Mouse (Mus musculus) lung, adult 2 months (tissue): ENCODE measurements around the gene Ppm1l. TPM values are rescaled to one million over a fixed set of nuclear protein-coding genes. Genes with fewer than 3 reads are reported as not detected.

Source experiments
- DNase-seq: peaks from one replicate; pipeline ENCODE4 v3.0.0; 2022
- H3K4me1 ChIP-seq: fragments of 200-500 bp; 2 replicates; pipeline ENCODE4 v1.6.1; 2011; ENCODE audit warnings: low read length; ENCODE audit not compliant: control insufficient read depth, insufficient read depth
- H3K4me3 ChIP-seq: fragments of 200-500 bp; replicated peaks from 2 replicates; pipeline ENCODE3; 2011; ENCODE audit warnings: low read depth, mild to moderate bottlenecking, control low read depth, low read length; ENCODE audit errors: extremely low read depth
- CTCF ChIP-seq: fragments of 200-500 bp; IDR thresholded peaks from 2 replicates; pipeline ENCODE4 v1.5.1; 2011; ENCODE audit warnings: mild to moderate bottlenecking, low read length, control low read depth; ENCODE audit not compliant: insufficient read depth
- POLR2A ChIP-seq: fragments of 200-500 bp; IDR thresholded peaks from 2 replicates; pipeline ENCODE4 v1.6.1; 2011; ENCODE audit warnings: low read depth, mild to moderate bottlenecking, control low read depth, low read length, borderline replicate concordance; ENCODE audit errors: extremely low read depth
- WGBS: fragments of 180-500 bp; shearing (Covaris S2); methylation state at CpG from one replicate; pipeline ENCODE4 v1.1.7; 2018; 5-methylcytosine and 5-hydroxymethylcytosine counted together
- polyA plus RNA-seq: library from polyadenylated mRNA; depleted of rRNA; stranded (reverse); fragments of >200 nt; gene quantifications from 2 replicates; pipeline ENCODE4 v1.2.3, GENCODE M21; 2012

Ppm1l gene
- polyA plus RNA-seq, 1 experiment = 5.2 TPM

DNA sequence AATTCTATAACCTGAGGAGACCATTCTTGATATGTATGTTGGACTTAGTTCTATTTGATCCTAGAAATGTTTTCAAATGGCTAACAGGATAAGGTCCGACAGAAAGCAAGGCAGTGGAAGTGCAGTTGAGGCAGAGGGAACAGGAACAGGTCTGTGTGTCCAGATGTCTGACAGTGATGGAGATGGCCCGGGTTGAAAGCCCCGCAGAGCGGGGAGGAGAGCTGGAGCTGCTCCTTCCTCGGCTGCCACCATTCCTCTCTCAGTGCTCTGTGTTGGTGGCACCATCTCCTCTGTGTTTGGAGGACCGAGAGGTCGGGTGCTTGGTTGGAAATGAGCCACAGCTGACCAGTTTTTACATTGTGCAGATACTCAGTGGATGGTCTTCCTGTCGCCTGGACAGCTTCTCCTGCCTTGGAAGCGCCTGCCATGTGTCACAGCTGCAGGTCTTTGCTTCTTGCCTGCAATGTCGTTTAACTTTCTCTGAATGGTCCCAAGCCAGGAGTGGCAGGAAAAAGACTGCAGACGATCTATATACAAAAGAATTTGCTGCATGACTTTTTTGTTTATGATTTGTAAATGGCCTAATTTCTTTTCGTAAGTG, 159.3 kb downstream of the Ppm1l start:
- DNase-seq = no peak
- TF ChIP-seq POLR2A = no peak
- no peak for TF ChIP-seq CTCF
- H3K4me1 ChIP-seq = no peaks in the 10 kb centered on the region
- H3K4me3 ChIP-seq = no peak overlapping the region
- WGBS = 37% methylated on average over 12 of the region's 12 CpGs

- no peaks in the 10 kb centered on the region for H3K4me1 ChIP-seq
- TF ChIP-seq POLR2A (no peak), CTCF (no peak)
- no peak for DNase-seq
- WGBS = 65% methylated on average over 3 of the region's 3 CpGs
- H3K4me3 ChIP-seq = no peak overlapping the region
Observed at GRCm38 (mm10) chr3:69479937-69480336, 163.3 kb downstream of the Ppm1l start.

GRCm38 (mm10) chr3:69481835-69482234, 165.2 kb downstream of the Ppm1l start:
- Histone ChIP-seq H3K4me3 (no peak overlapping the region), H3K4me1 (no peaks in the 10 kb centered on the region)
- WGBS = 31% methylated on average over 4 of the region's 4 CpGs
- TF ChIP-seq POLR2A (no peak), CTCF (peak; percentile 34)
- DNase-seq = peak; percentile 48

- WGBS = 87% methylated on average over 13 of the region's 13 CpGs
- TF ChIP-seq POLR2A = no peak
- TF ChIP-seq CTCF = no peak
- DNase-seq = no peak
- H3K4me1 ChIP-seq = no peaks in the 10 kb centered on the region
- no peak overlapping the region for H3K4me3 ChIP-seq
Observed at GRCm38 (mm10) chr3:69484006-69484574, 167.4 kb downstream of the Ppm1l start.

DNA sequence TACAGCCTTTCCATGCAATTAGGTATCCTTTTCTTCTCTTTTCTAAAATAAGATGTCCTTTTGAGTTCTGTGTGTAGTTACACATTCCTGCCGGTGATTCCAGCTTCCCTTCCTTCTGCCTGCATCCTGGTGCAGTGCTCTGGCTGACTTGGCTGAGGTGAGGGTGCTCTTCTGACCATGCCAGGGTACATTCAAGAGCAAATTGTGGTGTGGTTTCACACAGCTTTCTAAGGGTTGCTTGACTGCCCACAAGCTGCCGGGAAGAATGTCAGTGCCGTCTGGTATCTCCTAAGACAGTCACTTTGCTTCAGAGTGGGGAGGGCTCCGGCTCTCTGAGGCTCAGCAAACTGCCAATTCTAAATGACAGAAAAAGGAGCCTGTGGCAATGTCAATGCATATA, 167.9 kb downstream of the Ppm1l start:
- WGBS = 75% methylated on average over 4 of the region's 4 CpGs
- Histone ChIP-seq H3K4me1 (no peaks in the 10 kb centered on the region), H3K4me3 (no peak overlapping the region)
- no peak for DNase-seq
- TF ChIP-seq CTCF = no peak
- no peak for TF ChIP-seq POLR2A

GRCm38 (mm10) chr3:69485347-69485746, 168.7 kb downstream of the Ppm1l start:
- WGBS = 83% methylated on average over 3 of the region's 3 CpGs
- TF ChIP-seq POLR2A (no peak), CTCF (no peak)

GRCm38 (mm10) chr3:69485756-69486155, 169.1 kb downstream of the Ppm1l start:
- Histone ChIP-seq H3K4me1 (no peaks in the 10 kb centered on the region; the same call in 1 of the 2 replicates), H3K4me3 (no peak overlapping the region)
- DNase-seq = no peak
- 28% methylated on average over 2 of the region's 2 CpGs for WGBS
- TF ChIP-seq POLR2A (no peak), CTCF (no peak)

More at GRCm38 (mm10) chr3:69485347-69485746, 168.7 kb downstream of the Ppm1l start:
- DNase-seq = no peak
- H3K4me1 ChIP-seq = no peaks in the 10 kb centered on the region; the same call in 1 of the 2 replicates
- H3K4me3 ChIP-seq = no peak overlapping the region

DNA sequence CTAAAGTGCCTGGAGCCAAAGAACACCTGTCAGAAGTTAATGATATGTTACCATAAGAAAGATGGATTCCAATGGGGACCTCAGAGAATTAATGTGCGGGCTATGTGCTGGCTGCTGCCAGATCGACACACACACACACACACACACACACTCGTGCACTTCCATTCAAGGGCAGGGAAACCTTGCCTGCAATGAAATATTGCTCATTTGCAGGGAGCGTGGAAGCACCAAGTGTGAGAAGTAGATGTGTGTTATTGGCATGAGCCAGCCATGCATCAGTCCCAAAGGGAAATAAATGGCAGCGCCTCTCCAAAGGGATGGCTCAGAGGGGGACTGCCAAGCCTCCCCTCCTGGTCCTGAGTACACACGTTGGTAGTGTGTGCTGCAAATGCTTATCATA, 170.8 kb downstream of the Ppm1l start:
- no peak for DNase-seq
- no peak overlapping the region for H3K4me3 ChIP-seq
- WGBS = 81% methylated on average over 6 of the region's 6 CpGs
- no peak for TF ChIP-seq CTCF
- H3K4me1 ChIP-seq = no peaks in the 10 kb centered on the region; the same call in 1 of the 2 replicates

GRCm38 (mm10) chr3:69489669-69490068, 173.0 kb downstream of the Ppm1l start:
- Histone ChIP-seq H3K4me1 (no peaks in the 10 kb centered on the region; the same call in 1 of the 2 replicates), H3K4me3 (no peak overlapping the region)
- TF ChIP-seq CTCF (no peak), POLR2A (no peak)
- whole genome bisulfite sequencing = 55% methylated on average over 3 of the region's 3 CpGs
- no peak for DNase-seq
